Mouse (Mus musculus) C2C12 (cell line): ENCODE results near the gene Cttnbp2. TPM values are rescaled to one million over a fixed set of nuclear protein-coding genes. Genes with fewer than 3 reads are reported as not detected.

Experiments
- H3K27me3 ChIP-seq: one replicate; pipeline ENCODE4 v1.6.1; 2011; ENCODE audit not compliant: control insufficient read depth, insufficient read depth, insufficient read length
- H3K36me3 ChIP-seq: one replicate; pipeline ENCODE4 v1.6.1; 2011; ENCODE audit not compliant: control insufficient read depth, insufficient read depth
- H3K4me3 ChIP-seq: one replicate; pipeline ENCODE4 v1.5.1; 2011; ENCODE audit warnings: mild to moderate bottlenecking, control low read depth; ENCODE audit not compliant: poor library complexity, insufficient read depth, severe bottlenecking
- H3K79me2 ChIP-seq: one replicate; pipeline ENCODE4 v1.6.1; 2011; ENCODE audit not compliant: control insufficient read depth, insufficient read depth
- H3K79me3 ChIP-seq: one replicate; pipeline ENCODE4 v1.6.1; 2011; ENCODE audit warnings: low read depth, control low read depth
- H3ac ChIP-seq: one replicate; pipeline ENCODE3; 2011; ENCODE audit warnings: low read depth; ENCODE audit not compliant: control insufficient read depth, insufficient read length
- CEBPB ChIP-seq: IDR thresholded peaks from one replicate; pipeline ENCODE4 v1.6.1; 2011; ENCODE audit warnings: low read depth, mild to moderate bottlenecking, control low read depth, moderate library complexity
- CTCF ChIP-seq: IDR thresholded peaks from one replicate; pipeline ENCODE4 v1.5.1; 2011; ENCODE audit not compliant: control insufficient read depth, insufficient read depth, insufficient read length
- FOSL1 ChIP-seq: IDR thresholded peaks from one replicate; pipeline ENCODE4 v1.8.0; 2011; ENCODE audit warnings: mild to moderate bottlenecking, low read length; ENCODE audit not compliant: poor library complexity, insufficient read depth, severe bottlenecking
- MAX ChIP-seq: IDR thresholded peaks from one replicate; pipeline ENCODE4 v1.6.1; 2011; ENCODE audit warnings: mild to moderate bottlenecking, control low read depth
- MYOD1 ChIP-seq: IDR thresholded peaks from one replicate; pipeline ENCODE4 v1.6.1; 2011; ENCODE audit warnings: low read depth; ENCODE audit not compliant: control insufficient read depth, insufficient read length
- MYOG ChIP-seq: IDR thresholded peaks from one replicate; pipeline ENCODE4 v1.6.1; 2011; ENCODE audit not compliant: control insufficient read depth, insufficient read length; ENCODE audit errors: extremely low read depth
- USF1 ChIP-seq: IDR thresholded peaks from one replicate; pipeline ENCODE4 v1.6.1; 2011; ENCODE audit warnings: low read depth, mild to moderate bottlenecking, control low read depth, moderate library complexity
- polyA plus RNA-seq: library from polyadenylated mRNA; unstranded; fragments of >200 nt; fragmentation: generic; extraction: Trizol; gene quantifications from one replicate; pipeline ENCODE4 v1.2.1, GENCODE M21; 2012; ENCODE audit warnings: missing spikeins

Cttnbp2 gene
- polyA plus RNA-seq, 1 experiment, result not detected

- TF ChIP-seq FOSL1 (no peak), MYOG (no peak), USF1 (no peak), MYOD1 (no peak), CTCF (no peak), CEBPB (no peak), MAX (no peak)
- Histone ChIP-seq H3ac (no peak overlapping the region), H3K27me3 (no peaks in the 10 kb centered on the region), H3K4me3 (no peak overlapping the region), H3K36me3 (no peaks in the 10 kb centered on the region), H3K79me2 (no peaks in the 10 kb centered on the region), H3K79me3 (no peaks in the 10 kb centered on the region)
Observed at GRCm38 (mm10) chr6:18434828-18435531, 79.7 kb downstream of the Cttnbp2 start.

GRCm38 (mm10) chr6:18434355-18434754 lies 80.3 kb downstream of the Cttnbp2 start:
- no peaks in the 10 kb centered on the region for H3K36me3 ChIP-seq
- no peaks in the 10 kb centered on the region for H3K27me3 ChIP-seq
- no peak overlapping the region for H3K4me3 ChIP-seq
- no peaks in the 10 kb centered on the region for H3K79me3 ChIP-seq
- H3K79me2 ChIP-seq, result no peaks in the 10 kb centered on the region
- TF ChIP-seq MAX, result no peak
- no peak for TF ChIP-seq MYOG
- TF ChIP-seq FOSL1, result no peak
- TF ChIP-seq USF1, result no peak
- no peak for TF ChIP-seq CEBPB
- TF ChIP-seq MYOD1, result no peak
- no peak for TF ChIP-seq CTCF
- H3ac ChIP-seq, result no peak overlapping the region

GRCm38 (mm10) chr6:18432362-18432761 lies 82.3 kb downstream of the Cttnbp2 start:
- Histone ChIP-seq H3K79me2 (no peaks in the 10 kb centered on the region), H3K27me3 (no peaks in the 10 kb centered on the region), H3ac (no peak overlapping the region), H3K36me3 (no peaks in the 10 kb centered on the region), H3K4me3 (no peak overlapping the region), H3K79me3 (no peaks in the 10 kb centered on the region)
- TF ChIP-seq MAX, result no peak
- no peak for TF ChIP-seq MYOG
- no peak for TF ChIP-seq CTCF
- no peak for TF ChIP-seq CEBPB

GRCm38 (mm10) chr6:18431891-18432290 lies 82.8 kb downstream of the Cttnbp2 start:
- no peak overlapping the region for H3ac ChIP-seq
- TF ChIP-seq CTCF, result no peak
- TF ChIP-seq CEBPB, result no peak
- TF ChIP-seq MYOG, result no peak
- no peak for TF ChIP-seq MYOD1
- TF ChIP-seq FOSL1, result no peak
- TF ChIP-seq MAX, result no peak
- TF ChIP-seq USF1, result no peak
- H3K79me3 ChIP-seq, result no peaks in the 10 kb centered on the region
- H3K4me3 ChIP-seq, result no peak overlapping the region
- no peaks in the 10 kb centered on the region for H3K79me2 ChIP-seq
- no peaks in the 10 kb centered on the region for H3K36me3 ChIP-seq
- H3K27me3 ChIP-seq, result no peaks in the 10 kb centered on the region

- Histone ChIP-seq H3K4me3 (no peak overlapping the region), H3K79me3 (no peaks in the 10 kb centered on the region), H3K36me3 (no peaks in the 10 kb centered on the region), H3ac (no peak overlapping the region), H3K27me3 (no peaks in the 10 kb centered on the region), H3K79me2 (no peaks in the 10 kb centered on the region)
- TF ChIP-seq MYOD1 (no peak), USF1 (no peak), MAX (no peak), MYOG (no peak), FOSL1 (no peak), CTCF (no peak), CEBPB (no peak)
Observed at GRCm38 (mm10) chr6:18430062-18430461, 84.6 kb downstream of the Cttnbp2 start.
